Mouse (Mus musculus) c-Kit-negative CD71-positive TER-119-positive erythroid progenitor cells, embryonic 14.5 days (primary cell): Measurements from ENCODE around the gene Nup210.

Source experiments
- DNase-seq: peaks from one replicate; pipeline ENCODE4 v3.0.0-alpha.2; 2013; ENCODE audit warnings: low read depth, low spot score

The Nup210 gene

DNA sequence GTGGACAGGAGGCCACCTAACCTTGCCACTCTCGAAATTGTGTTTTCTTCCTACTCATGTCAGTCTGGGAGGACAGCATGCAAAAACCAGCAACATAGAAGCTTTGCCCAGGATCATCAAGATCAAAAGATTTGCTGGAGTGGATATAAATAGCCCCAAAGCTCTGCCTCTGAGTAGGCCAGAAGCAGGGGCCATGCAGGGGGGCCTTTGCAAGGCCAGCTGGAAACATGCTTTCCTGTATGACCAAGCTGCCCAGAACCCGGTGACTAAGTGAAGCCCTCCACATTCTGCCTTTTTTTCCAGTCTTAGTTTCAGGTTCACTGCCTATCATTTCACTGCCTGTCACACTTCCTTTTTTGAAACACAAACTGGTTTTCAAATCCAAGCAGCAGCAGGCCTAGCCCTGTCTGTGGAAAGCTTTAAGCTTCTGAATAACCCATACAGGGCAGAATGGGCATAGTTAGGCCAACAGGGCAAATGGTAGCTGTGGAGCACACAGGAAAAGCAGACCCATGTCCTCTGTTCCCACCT is 147.2 kb downstream of the Nup210 start:
- DNase-seq, result no peak
